Mouse (Mus musculus) MEL (cell line): Measurements from ENCODE around the gene Gm4846. TPM values are rescaled to one million over a fixed set of nuclear protein-coding genes. Genes with fewer than 3 reads are reported as not detected.

Experiments
- polyA plus RNA-seq, 2 experiments: library from polyadenylated mRNA; stranded (reverse) in 1 of 2; unstranded in 1 of 2; fragments of >175 nt in 1 of 2; fragments of >200 nt in 1 of 2; gene quantifications; 2 replicates each; pipeline versions ENCODE4 v1.2.1 to v1.2.4; 2012; ENCODE audit warnings: low replicate concordance in 2 of 2, low read depth in 1 of 2; ENCODE audit not compliant: insufficient read length in 2 of 2, insufficient read depth in 1 of 2, missing spikeins in 1 of 2
- total RNA-seq: library from RNA; depleted of rRNA; stranded (reverse); fragments of 300-350 nt; gene quantifications from 2 replicates; pipeline ENCODE4 v1.2.3, GENCODE M21; 2012; rRNA removed

Gm4846 gene
- total and polyA plus RNA-seq, 3 experiments = not detected

Other genes with a start within 250 kb of the Gm4846 start
- gene Ildr2, start 243.4 kb downstream of the Gm4846 start, total RNA-seq = not detected in 2 replicates
- not detected for gene Ildr2, start 243.4 kb downstream of the Gm4846 start, polyA plus RNA-seq
- 34.0 and 36.8 TPM in 2 replicates for gene Tada1, start 118.5 kb downstream of the Gm4846 start, total RNA-seq
- gene Tada1, start 118.5 kb downstream of the Gm4846 start, polyA plus RNA-seq = 10 to 100 TPM in 1 of 2 experiments, not detected in 1; 36.7 TPM
- 11.7 and 14.1 TPM in 2 replicates for gene Pogk, start 87.7 kb downstream of the Gm4846 start, total RNA-seq
- 10 to 100 TPM in 1 of 2 experiments, not detected in 1; 11.5 TPM for gene Pogk, start 87.7 kb downstream of the Gm4846 start, polyA plus RNA-seq
- not detected in 2 replicates for gene Gm4847, start 150.1 kb upstream of the Gm4846 start, total RNA-seq
- gene Gm4847, start 150.1 kb upstream of the Gm4846 start, polyA plus RNA-seq = under 1 TPM in 1 of 2 experiments, not detected in 1; 0.03 TPM
- not detected in 2 replicates for gene Fmo9, start 184.3 kb upstream of the Gm4846 start, total RNA-seq
- not detected for gene Fmo9, start 184.3 kb upstream of the Gm4846 start, polyA plus RNA-seq